Mouse (Mus musculus): ENCODE results near the gene Ptpn5.

DNA sequence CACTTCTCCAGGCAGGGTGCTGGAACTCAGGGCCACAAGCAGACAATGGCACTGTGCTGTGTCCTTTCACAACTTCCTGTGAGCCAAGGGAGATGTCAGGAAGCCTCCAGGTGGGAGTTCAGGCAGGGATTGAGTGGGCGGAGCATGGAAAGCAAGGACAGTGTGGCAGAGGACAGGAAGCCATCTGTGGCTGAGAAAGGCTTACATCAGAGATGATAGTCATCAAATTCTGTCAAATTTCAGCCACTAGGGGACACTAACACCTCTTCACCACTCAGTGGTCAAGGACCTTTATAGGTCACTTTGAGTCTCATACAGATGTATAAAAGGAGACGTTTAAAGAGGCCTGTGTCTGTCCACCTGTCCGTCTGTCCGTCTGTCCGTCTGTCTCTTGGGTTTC, 60.9 kb downstream of the Ptpn5 start:
- TF ChIP-seq EP300 (IDR thresholded peaks at IDR 0.05; ENCODE audit: insufficient read depth, low read depth, low read length) = no peak
- no peak for TF ChIP-seq CTCF (IDR thresholded peaks at IDR 0.05; ENCODE audit: low read depth, low read length)

All from ES-Bruce4 (cell line).